Mouse (Mus musculus) midbrain, embryonic 16.5 days (tissue): Measurements from ENCODE around the gene Mllt11. TPM values are rescaled to one million over a fixed set of nuclear protein-coding genes. Genes with fewer than 3 reads are reported as not detected.

Experiments
- ATAC-seq: fragments of 200-750 bp; cut with Nextera tagmentation; 2 replicates; pipeline ENCODE4 v1.8.0; 2017; ENCODE audit warnings: moderate TSS enrichment
- H3K27ac ChIP-seq: fragments of 300-500 bp; sonication (generic); 2 replicates; pipeline ENCODE4 v1.5.1; 2014; ENCODE audit warnings: mild to moderate bottlenecking, low read length, mixed read lengths
- H3K27me3 ChIP-seq: fragments of 300-500 bp; sonication (generic); 2 replicates; pipeline ENCODE4 v1.6.1; 2014; ENCODE audit warnings: low read depth, low read length, mixed read lengths; ENCODE audit not compliant: control insufficient read depth, insufficient read depth
- H3K36me3 ChIP-seq: fragments of 300-500 bp; sonication (generic); 2 replicates; pipeline ENCODE4 v1.6.1; 2014; ENCODE audit warnings: mild to moderate bottlenecking, low read length, moderate library complexity, mixed read lengths; ENCODE audit not compliant: control insufficient read depth, insufficient read depth
- H3K4me1 ChIP-seq: fragments of 300-500 bp; sonication (generic); 2 replicates; pipeline ENCODE4 v1.6.1; 2014; ENCODE audit warnings: mild to moderate bottlenecking, low read length, mixed read lengths; ENCODE audit not compliant: control insufficient read depth, insufficient read depth
- H3K4me2 ChIP-seq: fragments of 300-500 bp; sonication (generic); 2 replicates; pipeline ENCODE4 v1.6.1; 2014; ENCODE audit warnings: mild to moderate bottlenecking, low read length, mixed read lengths
- H3K4me3 ChIP-seq: fragments of 300-500 bp; sonication (generic); 2 replicates; pipeline ENCODE4 v1.5.1; 2014; ENCODE audit warnings: low read depth, mild to moderate bottlenecking, low read length, moderate library complexity, mixed read lengths
- H3K9ac ChIP-seq: fragments of 300-500 bp; sonication (generic); 2 replicates; pipeline ENCODE4 v1.6.1; 2014; ENCODE audit warnings: low read depth, low read length, mixed read lengths
- H3K9me3 ChIP-seq: fragments of 300-500 bp; sonication (generic); replicated peaks from 2 replicates; pipeline ENCODE4 v1.6.1; 2014; ENCODE audit warnings: mild to moderate bottlenecking, low read length, mixed read lengths; ENCODE audit not compliant: control insufficient read depth, poor library complexity, severe bottlenecking
- WGBS: fragments of 180-500 bp; shearing (Covaris S2); extraction: QIAGEN DNeasy Blood & Tissue Kit; methylation state at CpG from one replicate; pipeline ENCODE4 v1.1.7; 2014; 5-methylcytosine and 5-hydroxymethylcytosine counted together
- polyA plus RNA-seq: library from polyadenylated mRNA; unstranded; fragments of >200 nt; fragmentation: Nextera tagmentation; extraction: Ambion mirVana; gene quantifications from 2 replicates; pipeline ENCODE4 v1.2.1, GENCODE M21; 2015

The Mllt11 gene
- polyA plus RNA-seq, 1 experiment from 2014 or later, result 438 TPM

DNA sequence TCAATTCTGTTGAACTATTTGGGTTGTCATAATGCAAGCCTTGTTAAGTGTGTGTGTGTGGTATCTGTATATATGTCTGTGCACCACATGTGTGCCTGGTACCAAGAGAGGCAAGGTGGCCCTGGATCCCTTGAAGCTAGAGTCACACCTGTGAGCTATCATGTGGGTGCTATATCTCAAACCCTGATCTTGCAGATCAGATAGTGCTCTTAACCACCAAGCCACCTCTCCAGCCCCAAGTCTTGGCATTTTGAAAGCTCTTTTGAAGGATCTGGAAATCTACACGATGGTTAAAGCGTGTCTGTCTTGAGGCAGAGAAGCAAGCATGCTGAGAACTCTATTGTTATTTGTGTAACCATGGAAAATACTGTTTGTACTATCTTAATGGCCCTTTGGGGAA lies 21.4 kb downstream of the Mllt11 start:
- WGBS, result 30% methylated on average over 2 of the region's 2 CpGs
- H3K27ac ChIP-seq, result no peak overlapping the region
- no peaks in the 10 kb centered on the region for H3K9me3 ChIP-seq
- no peak overlapping the region for H3K4me3 ChIP-seq
- H3K4me1 ChIP-seq, result no peaks in the 10 kb centered on the region
- H3K36me3 ChIP-seq, result peaks cover 11% of the 10 kb centered on the region; the same call in 1 of the 2 replicates
- no peaks in the 10 kb centered on the region for H3K27me3 ChIP-seq
- no peak overlapping the region for H3K9ac ChIP-seq
- ATAC-seq, result no peak
- no peak overlapping the region for H3K4me2 ChIP-seq

GRCm38 (mm10) chr3:95208286-95208685 lies 23.7 kb downstream of the Mllt11 start:
- H3K4me1 ChIP-seq, result no peaks in the 10 kb centered on the region
- H3K27me3 ChIP-seq, result no peaks in the 10 kb centered on the region
- no peak overlapping the region for H3K27ac ChIP-seq
- WGBS, result 94% methylated on average over 3 of the region's 4 CpGs
- ATAC-seq, result no peak
- H3K9me3 ChIP-seq, result no peaks in the 10 kb centered on the region
- peaks cover 6% of the 10 kb centered on the region; the same call in 1 of the 2 replicates for H3K36me3 ChIP-seq
- H3K4me2 ChIP-seq, result no peak overlapping the region
- no peak overlapping the region for H3K9ac ChIP-seq
- no peak overlapping the region for H3K4me3 ChIP-seq

- Histone ChIP-seq H3K27me3 (no peaks in the 10 kb centered on the region), H3K36me3 (peaks cover 27% of the 10 kb centered on the region), H3K4me3 (no peak overlapping the region), H3K27ac (no peak overlapping the region), H3K9me3 (no peaks in the 10 kb centered on the region), H3K4me2 (no peak overlapping the region), H3K4me1 (no peaks in the 10 kb centered on the region), H3K9ac (no peak overlapping the region)
- ATAC-seq, result no peak
- 89% methylated on average over 6 of the region's 6 CpGs for WGBS
These were observed 28.1 kb downstream of the Mllt11 start for GRCm38 (mm10) chr3:95203880-95204279.

DNA sequence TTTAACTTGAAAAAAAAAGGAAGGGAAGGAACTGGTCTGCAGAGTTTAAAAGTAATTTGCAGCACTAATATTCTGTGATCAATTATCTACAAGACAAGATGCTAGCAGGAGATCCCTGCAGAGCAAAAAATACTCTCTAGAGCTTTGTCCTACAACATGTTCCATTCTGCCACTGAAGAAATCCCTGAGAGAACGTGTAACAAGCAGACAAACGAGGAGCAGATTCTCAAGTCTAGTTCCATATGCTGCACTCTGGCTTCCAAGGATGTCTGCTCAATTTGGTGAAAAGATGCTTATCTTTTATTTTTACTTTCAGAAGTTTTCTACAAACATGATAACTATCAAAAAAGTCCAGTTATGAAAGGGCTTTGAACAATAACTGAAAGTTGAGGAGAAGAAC lies 31.4 kb downstream of the Mllt11 start:
- 81% methylated on average over 2 of the region's 2 CpGs for WGBS
- Histone ChIP-seq H3K4me2 (no peak overlapping the region), H3K9me3 (no peaks in the 10 kb centered on the region), H3K4me3 (no peak overlapping the region), H3K9ac (no peak overlapping the region), H3K4me1 (no peaks in the 10 kb centered on the region), H3K27me3 (no peaks in the 10 kb centered on the region), H3K27ac (no peak overlapping the region), H3K36me3 (peaks cover 30% of the 10 kb centered on the region)
- ATAC-seq, result no peak

GRCm38 (mm10) chr3:95200132-95200531 lies 31.8 kb downstream of the Mllt11 start:
- no peak for ATAC-seq
- Histone ChIP-seq H3K27ac (no peak overlapping the region), H3K9me3 (no peaks in the 10 kb centered on the region), H3K4me3 (no peak overlapping the region), H3K4me2 (no peak overlapping the region), H3K36me3 (peaks cover 34% of the 10 kb centered on the region), H3K9ac (no peak overlapping the region), H3K27me3 (no peaks in the 10 kb centered on the region), H3K4me1 (no peaks in the 10 kb centered on the region)
- 64% methylated on average over 7 of the region's 7 CpGs for WGBS

DNA sequence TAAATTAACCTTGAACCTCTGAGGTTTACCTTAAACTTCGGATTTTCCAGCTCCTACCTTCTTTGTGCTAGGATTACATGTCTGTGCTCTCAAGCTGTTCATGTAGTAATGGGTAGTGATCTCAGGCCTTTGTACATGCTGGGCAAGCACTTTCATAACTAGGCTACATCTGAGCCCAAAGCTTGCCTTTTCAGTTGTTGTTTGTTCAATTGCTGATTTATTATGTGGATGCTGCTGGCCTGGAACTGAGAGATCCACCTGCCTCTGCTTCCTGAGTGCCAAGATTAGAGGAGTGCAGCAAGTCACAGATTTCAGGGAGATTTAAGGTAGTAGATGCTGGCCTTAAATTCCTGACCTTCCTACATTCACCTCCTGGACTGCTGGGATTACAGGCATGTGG lies 32.9 kb downstream of the Mllt11 start:
- peaks cover 34% of the 10 kb centered on the region for H3K36me3 ChIP-seq
- 94% methylated on average over 1 of the region's 1 CpGs for WGBS
- no peak overlapping the region for H3K27ac ChIP-seq
- no peak overlapping the region for H3K9ac ChIP-seq
- H3K4me3 ChIP-seq, result no peak overlapping the region
- no peaks in the 10 kb centered on the region for H3K27me3 ChIP-seq
- H3K4me2 ChIP-seq, result no peak overlapping the region
- ATAC-seq, result no peak
- H3K4me1 ChIP-seq, result no peaks in the 10 kb centered on the region
- H3K9me3 ChIP-seq, result no peaks in the 10 kb centered on the region

DNA sequence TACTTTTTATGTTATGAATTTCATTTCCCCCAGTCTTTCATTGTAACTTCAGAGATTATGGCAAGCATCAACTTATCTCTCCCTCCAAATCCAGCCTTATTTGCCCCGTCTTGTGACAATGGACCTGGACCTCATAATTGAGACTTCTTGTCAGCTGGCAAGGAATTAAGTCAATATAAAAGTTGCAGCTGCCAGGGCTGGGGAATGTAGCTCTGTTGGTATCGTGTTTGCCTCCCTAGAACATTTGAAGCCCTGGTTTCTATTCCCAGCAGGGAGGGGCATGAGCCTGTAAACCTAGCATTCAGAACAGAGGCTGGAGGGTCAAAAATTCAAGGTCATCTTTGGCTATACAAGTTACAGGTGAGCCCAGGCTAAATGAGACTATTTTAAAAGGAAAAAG lies 36.2 kb downstream of the Mllt11 start:
- no peak overlapping the region for H3K4me2 ChIP-seq
- no peaks in the 10 kb centered on the region for H3K4me1 ChIP-seq
- WGBS, result 80% methylated on average over 2 of the region's 2 CpGs
- H3K4me3 ChIP-seq, result no peak overlapping the region
- no peak for ATAC-seq
- no peak overlapping the region for H3K27ac ChIP-seq
- H3K9me3 ChIP-seq, result no peaks in the 10 kb centered on the region
- no peak overlapping the region for H3K9ac ChIP-seq
- H3K36me3 ChIP-seq, result peaks cover 18% of the 10 kb centered on the region; the same call in 1 of the 2 replicates
- no peaks in the 10 kb centered on the region for H3K27me3 ChIP-seq

GRCm38 (mm10) chr3:95194721-95195135 lies 37.2 kb downstream of the Mllt11 start:
- no peaks in the 10 kb centered on the region for H3K9me3 ChIP-seq
- ATAC-seq, result no peak
- no peak overlapping the region for H3K4me3 ChIP-seq
- no peaks in the 10 kb centered on the region for H3K27me3 ChIP-seq
- 81% methylated on average over 6 of the region's 6 CpGs for WGBS
- H3K36me3 ChIP-seq, result peaks cover 15% of the 10 kb centered on the region; the same call in 1 of the 2 replicates
- no peaks in the 10 kb centered on the region for H3K4me1 ChIP-seq
- H3K9ac ChIP-seq, result no peak overlapping the region
- H3K27ac ChIP-seq, result no peak overlapping the region
- no peak overlapping the region for H3K4me2 ChIP-seq

- Histone ChIP-seq H3K27me3 (no peaks in the 10 kb centered on the region), H3K9ac (no peak overlapping the region), H3K4me3 (no peak overlapping the region), H3K36me3 (peaks cover 16% of the 10 kb centered on the region), H3K4me2 (no peak overlapping the region), H3K4me1 (no peaks in the 10 kb centered on the region), H3K27ac (no peak overlapping the region), H3K9me3 (no peaks in the 10 kb centered on the region)
- ATAC-seq, result no peak
- 96% methylated on average over 6 of the region's 6 CpGs for WGBS
These were observed 45.1 kb downstream of the Mllt11 start for GRCm38 (mm10) chr3:95186888-95187287.
